Mouse (Mus musculus) lung, adult 2 months (tissue): Measurements from ENCODE around the gene Trpm2. TPM values are rescaled to one million over a fixed set of nuclear protein-coding genes. Genes with fewer than 3 reads are reported as not detected.
"Not testable (repeated sequence)": the region's sequence is repeated elsewhere in the genome, so short reads cannot be mapped to it uniquely, and the experiment has no call there.

Experiments used
- DNase-seq: peaks from one replicate; pipeline ENCODE4 v3.0.0; 2022
- H3K4me1 ChIP-seq: fragments of 200-500 bp; 2 replicates; pipeline ENCODE4 v1.6.1; 2011; ENCODE audit warnings: low read length; ENCODE audit not compliant: control insufficient read depth, insufficient read depth
- H3K4me3 ChIP-seq: fragments of 200-500 bp; replicated peaks from 2 replicates; pipeline ENCODE3; 2011; ENCODE audit warnings: low read depth, mild to moderate bottlenecking, control low read depth, low read length; ENCODE audit errors: extremely low read depth
- CTCF ChIP-seq: fragments of 200-500 bp; IDR thresholded peaks from 2 replicates; pipeline ENCODE4 v1.5.1; 2011; ENCODE audit warnings: mild to moderate bottlenecking, low read length, control low read depth; ENCODE audit not compliant: insufficient read depth
- POLR2A ChIP-seq: fragments of 200-500 bp; IDR thresholded peaks from 2 replicates; pipeline ENCODE4 v1.6.1; 2011; ENCODE audit warnings: low read depth, mild to moderate bottlenecking, control low read depth, low read length, borderline replicate concordance; ENCODE audit errors: extremely low read depth
- WGBS: fragments of 180-500 bp; shearing (Covaris S2); methylation state at CpG from one replicate; pipeline ENCODE4 v1.1.7; 2018; 5-methylcytosine and 5-hydroxymethylcytosine counted together
- polyA plus RNA-seq: library from polyadenylated mRNA; depleted of rRNA; stranded (reverse); fragments of >200 nt; gene quantifications from 2 replicates; pipeline ENCODE4 v1.2.3, GENCODE M21; 2012; rRNA removed

Gene Trpm2
- polyA plus RNA-seq: 2.2 and 3.9 TPM in 2 replicates

DNA sequence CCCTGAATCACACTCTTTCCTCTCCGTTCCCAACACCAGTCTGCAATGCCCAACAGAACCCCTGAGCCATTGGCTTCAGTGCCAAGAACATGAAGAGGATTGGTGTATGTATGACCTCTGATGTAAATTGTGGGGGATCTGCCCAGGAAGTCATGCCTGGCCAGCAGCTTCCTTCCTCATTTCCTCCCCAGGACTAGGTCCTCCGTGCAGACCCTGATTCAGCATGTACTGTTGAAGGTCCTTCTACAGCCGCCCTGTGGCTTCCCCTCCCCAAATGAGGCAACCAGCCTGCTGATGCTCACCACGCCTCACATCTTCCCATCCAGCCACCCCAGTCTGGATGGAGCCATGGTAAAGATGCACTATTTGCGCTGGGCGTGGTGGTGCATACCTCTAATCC is at the start of gene Trpm2:
Gene Trpm2, minus strand, starts transcription at position 83 of the 400 bp plus-strand sequence.
- WGBS: 62% methylated on average over 6 of the region's 6 CpGs
- no peak for TF ChIP-seq POLR2A
- no peak for TF ChIP-seq CTCF
- H3K4me3 ChIP-seq: no peak within 1 kb of the TSS
- no peak for DNase-seq
- no peaks in the 10 kb centered on the region for H3K4me1 ChIP-seq

- not testable (repeated sequence) for DNase-seq, H3K4me3 ChIP-seq, H3K4me1 ChIP-seq
- WGBS: 95% methylated on average over 7 of the region's 11 CpGs
These were observed 49.6 kb upstream of the Trpm2 start for GRCm38 (mm10) chr10:78019984-78020383.

DNA sequence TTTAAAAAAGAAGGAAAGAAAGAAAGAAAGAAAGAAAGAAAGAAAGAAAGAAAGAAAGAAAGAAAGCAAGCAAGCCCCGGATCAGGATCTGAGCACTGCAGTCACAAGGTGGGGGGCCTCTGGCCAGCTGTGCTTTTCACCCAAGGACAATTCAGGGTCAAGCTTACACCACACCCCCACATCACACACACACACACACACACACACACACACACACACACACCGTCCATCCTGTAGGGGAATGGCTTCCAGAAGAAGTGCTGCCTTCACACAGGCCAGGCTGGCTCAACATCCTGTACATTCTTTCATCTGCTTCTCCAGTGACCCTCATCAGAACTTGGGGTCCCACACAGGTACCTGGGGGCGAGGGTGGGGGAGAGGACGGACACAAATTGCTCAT is 48.9 kb upstream of the Trpm2 start:
- TF ChIP-seq POLR2A (no peak), CTCF (no peak)
- Histone ChIP-seq H3K4me3 (no peak overlapping the region), H3K4me1 (no peaks in the 10 kb centered on the region)
- no peak for DNase-seq
- 74% methylated on average over 4 of the region's 4 CpGs for WGBS

DNA sequence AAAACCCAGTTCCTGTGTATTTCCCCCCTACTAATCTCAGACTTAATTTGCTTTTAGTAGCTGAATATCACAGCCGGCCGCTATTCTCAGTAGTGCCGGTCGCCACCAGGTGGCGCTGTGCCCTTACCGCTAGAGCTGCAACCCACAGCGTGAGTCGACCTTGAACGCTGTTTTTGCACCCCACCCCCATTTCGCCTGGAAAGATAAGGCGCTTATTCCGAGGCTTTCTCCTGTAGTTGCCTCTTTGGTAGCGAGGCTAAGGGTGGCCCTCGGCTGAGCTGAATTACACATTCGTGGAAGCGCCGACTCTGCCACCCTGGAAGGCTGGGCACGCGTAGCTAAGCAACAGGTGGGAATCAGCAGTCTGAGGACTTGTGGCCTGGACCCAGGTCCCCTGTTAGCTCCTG is 48.4 kb upstream of the Trpm2 start:
- no peak overlapping the region for H3K4me3 ChIP-seq
- DNase-seq: peak; percentile 67
- TF ChIP-seq POLR2A: no peak
- peak; percentile 88 for TF ChIP-seq CTCF
- H3K4me1 ChIP-seq: no peaks in the 10 kb centered on the region
- WGBS: 18% methylated on average over 19 of the region's 19 CpGs

DNA sequence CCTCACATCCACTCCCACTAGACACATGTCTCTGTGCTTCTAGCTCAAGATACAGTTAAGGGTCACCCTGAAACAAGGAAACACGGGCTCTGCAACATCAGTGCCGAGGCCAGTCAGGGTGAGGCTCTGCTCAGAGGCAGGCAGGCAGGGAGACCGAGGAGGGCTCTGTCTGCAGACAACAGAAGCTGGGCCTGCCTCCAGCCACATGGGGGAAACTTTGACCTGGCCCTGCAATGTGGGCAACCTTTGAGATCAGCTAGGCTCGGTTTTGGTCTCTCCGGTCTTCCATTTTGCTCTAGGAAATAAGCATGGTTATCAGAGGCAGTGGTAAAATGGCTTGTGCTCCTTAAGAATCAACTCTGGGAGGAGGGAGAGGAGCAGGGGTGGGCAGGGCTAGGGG is 46.0 kb upstream of the Trpm2 start:
- H3K4me3 ChIP-seq: no peak overlapping the region
- no peak for DNase-seq
- no peaks in the 10 kb centered on the region for H3K4me1 ChIP-seq
- no peak for TF ChIP-seq CTCF
- no peak for TF ChIP-seq POLR2A
- 51% methylated on average over 5 of the region's 5 CpGs for WGBS

GRCm38 (mm10) chr10:78015489-78015888 is 45.1 kb upstream of the Trpm2 start:
- Histone ChIP-seq H3K4me3 (no peak overlapping the region), H3K4me1 (no peaks in the 10 kb centered on the region)
- 73% methylated on average over 1 of the region's 1 CpGs for WGBS
- TF ChIP-seq CTCF (no peak), POLR2A (no peak)
- no peak for DNase-seq

GRCm38 (mm10) chr10:78012661-78013495 is 42.5 kb upstream of the Trpm2 start:
- WGBS: 82% methylated on average over 18 of the region's 18 CpGs
- Histone ChIP-seq H3K4me3 (no peak overlapping the region), H3K4me1 (peaks cover 3% of the 10 kb centered on the region; the same call in 1 of the 2 replicates)
- TF ChIP-seq CTCF (no peak), POLR2A (no peak)
- no peak for DNase-seq

- not testable (repeated sequence) for H3K4me3 ChIP-seq, DNase-seq, H3K4me1 ChIP-seq
- WGBS: 86% methylated on average over 5 of the region's 5 CpGs
These were observed 40.8 kb upstream of the Trpm2 start for GRCm38 (mm10) chr10:78011116-78011515.

GRCm38 (mm10) chr10:78010335-78010734 is 40.0 kb upstream of the Trpm2 start:
- WGBS: 14% methylated on average over 10 of the region's 10 CpGs
- peak; percentile 16 for DNase-seq
- Histone ChIP-seq H3K4me3 (peak overlapping the region; percentile 0), H3K4me1 (peaks cover 3% of the 10 kb centered on the region; the same call in 1 of the 2 replicates)
- TF ChIP-seq POLR2A (no peak), CTCF (no peak)

DNA sequence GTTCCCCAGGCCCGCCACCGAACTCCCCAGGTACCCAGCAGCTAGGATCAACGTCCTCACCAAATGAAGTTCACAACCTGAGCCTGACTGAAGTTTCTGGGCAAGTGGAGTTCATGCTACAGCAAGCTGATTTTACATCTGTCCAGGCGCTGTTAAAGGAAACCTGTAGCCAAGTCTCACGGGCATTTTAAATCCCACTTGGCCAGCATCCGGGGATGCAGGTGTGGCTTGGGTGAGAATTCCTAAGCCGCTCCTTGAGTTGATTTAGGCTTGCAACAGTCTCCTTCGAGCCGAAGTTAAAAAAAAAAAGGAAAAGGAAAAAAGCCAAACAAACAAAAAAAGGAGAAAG is 39.6 kb upstream of the Trpm2 start, which contains the start of gene Pfkl:
Gene Pfkl, minus strand, starts transcription at position 139 of the 349 bp plus-strand sequence.
- WGBS: under 1% methylated on average over 9 of the region's 9 CpGs
- DNase-seq: no peak
- TF ChIP-seq POLR2A (no peak), CTCF (no peak)
- H3K4me3 ChIP-seq: peak within 1 kb of the TSS; percentile 92
- H3K4me1 ChIP-seq: peaks cover 3% of the 10 kb centered on the region; the same call in 1 of the 2 replicates
